Mouse (Mus musculus) liver, postnatal 0 days (tissue): Measurements from ENCODE around the gene B4galt4. TPM values are rescaled to one million over a fixed set of nuclear protein-coding genes. Genes with fewer than 3 reads are reported as not detected.

Source experiments
- ATAC-seq: fragments of 200-750 bp; cut with Nextera tagmentation; 2 replicates; pipeline ENCODE4 v1.8.0; 2017; ENCODE audit warnings: mild to moderate bottlenecking, moderate library complexity
- DNase-seq: peaks from one replicate; pipeline ENCODE4 v3.0.0-alpha.2; 2016
- H3K27ac ChIP-seq: fragments of 300-500 bp; sonication (generic); 2 replicates; pipeline ENCODE4 v1.5.1; 2014; ENCODE audit warnings: antibody characterized with exemption, moderate library complexity, mild to moderate bottlenecking, low read depth
- H3K27me3 ChIP-seq: fragments of 300-500 bp; sonication (generic); 2 replicates; pipeline ENCODE4 v1.6.1; 2014; ENCODE audit warnings: low read length, control low read depth, mixed read lengths; ENCODE audit not compliant: insufficient read depth
- H3K36me3 ChIP-seq: fragments of 300-500 bp; sonication (generic); replicated peaks from 2 replicates; pipeline ENCODE4 v1.6.1; 2014; ENCODE audit warnings: mild to moderate bottlenecking, control low read depth, low read length, moderate library complexity, mixed read lengths; ENCODE audit not compliant: insufficient read depth
- H3K4me1 ChIP-seq: fragments of 300-500 bp; sonication (generic); 2 replicates; pipeline ENCODE4 v1.6.1; 2014; ENCODE audit warnings: antibody characterized with exemption, mild to moderate bottlenecking, control low read depth; ENCODE audit not compliant: insufficient read depth
- H3K4me2 ChIP-seq: fragments of 300-500 bp; sonication (generic); 2 replicates; pipeline ENCODE4 v1.6.1; 2014; ENCODE audit warnings: low read depth, mild to moderate bottlenecking, low read length, moderate library complexity, mixed read lengths
- H3K4me3 ChIP-seq: fragments of 300-500 bp; sonication (generic); 2 replicates; pipeline ENCODE4 v1.5.1; 2014; ENCODE audit warnings: low read depth, low read length
- H3K9ac ChIP-seq: fragments of 300-500 bp; sonication (generic); replicated peaks from 2 replicates; pipeline ENCODE4 v1.6.1; 2014; ENCODE audit warnings: mild to moderate bottlenecking, moderate library complexity
- H3K9me3 ChIP-seq: fragments of 300-500 bp; sonication (generic); 2 replicates; pipeline ENCODE4 v1.6.1; 2016; ENCODE audit warnings: mild to moderate bottlenecking, control low read depth, low read length, mixed read lengths
- CTCF ChIP-seq: sonication (generic); IDR thresholded peaks from 2 replicates; pipeline ENCODE4 v1.5.1; 2016; ENCODE audit warnings: antibody characterized with exemption, low read depth
- EP300 ChIP-seq: IDR thresholded peaks from 2 replicates; pipeline ENCODE4 v1.6.1; 2016; ENCODE audit warnings: antibody characterized with exemption, low read depth, mild to moderate bottlenecking
- WGBS: fragments of 180-500 bp; shearing (Covaris S2); extraction: QIAGEN DNeasy Blood & Tissue Kit; methylation state at CpG from one replicate; pipeline ENCODE4 v1.1.7; 2014; ENCODE audit not compliant: insufficient replicate concordance; 5-methylcytosine and 5-hydroxymethylcytosine counted together
- polyA plus RNA-seq: library from polyadenylated mRNA; unstranded; fragments of >200 nt; fragmentation: Nextera tagmentation; extraction: Ambion mirVana; gene quantifications from 2 replicates; pipeline ENCODE4 v1.2.1, GENCODE M21; 2015

Gene B4galt4
- polyA plus RNA-seq, 1 experiment from 2014 or later = 3.0 TPM

- Histone ChIP-seq H3K4me3 (no peak overlapping the region), H3K27me3 (no peaks in the 10 kb centered on the region), H3K36me3 (no peaks in the 10 kb centered on the region; the same call in 1 of the 2 replicates), H3K9me3 (no peaks in the 10 kb centered on the region), H3K27ac (no peak overlapping the region), H3K4me2 (no peak overlapping the region), H3K4me1 (no peaks in the 10 kb centered on the region), H3K9ac (no peak overlapping the region)
- 30% methylated on average over 12 of the region's 12 CpGs for WGBS
- DNase-seq (no peak), ATAC-seq (no peak)
- TF ChIP-seq CTCF = no peak
- no peak for TF ChIP-seq EP300
These were observed 30.9 kb downstream of the B4galt4 start for GRCm38 (mm10) chr16:38772906-38773496.

GRCm38 (mm10) chr16:38774964-38775746, 33.1 kb downstream of the B4galt4 start:
- Histone ChIP-seq H3K9me3 (no peaks in the 10 kb centered on the region), H3K4me1 (no peaks in the 10 kb centered on the region), H3K9ac (no peak overlapping the region), H3K27ac (no peak overlapping the region), H3K36me3 (no peaks in the 10 kb centered on the region), H3K4me2 (no peak overlapping the region), H3K4me3 (no peak overlapping the region), H3K27me3 (no peaks in the 10 kb centered on the region)
- no peak for ATAC-seq
- TF ChIP-seq CTCF (no peak), EP300 (no peak)
- 63% methylated on average over 7 of the region's 7 CpGs for WGBS
- DNase-seq = no peak

GRCm38 (mm10) chr16:38776342-38776741, 34.3 kb downstream of the B4galt4 start:
- Histone ChIP-seq H3K9me3 (no peaks in the 10 kb centered on the region), H3K9ac (no peak overlapping the region), H3K4me2 (no peak overlapping the region), H3K36me3 (no peaks in the 10 kb centered on the region), H3K4me1 (no peaks in the 10 kb centered on the region), H3K27me3 (no peaks in the 10 kb centered on the region), H3K27ac (no peak overlapping the region), H3K4me3 (no peak overlapping the region)
- no peak for DNase-seq
- TF ChIP-seq CTCF = peak; percentile 24; the same call in 1 of the 2 replicates
- no peak for TF ChIP-seq EP300
- ATAC-seq = no peak
- 54% methylated on average over 6 of the region's 6 CpGs for WGBS

GRCm38 (mm10) chr16:38780960-38781572, 39.0 kb downstream of the B4galt4 start:
- no peak for TF ChIP-seq CTCF
- no peak for TF ChIP-seq EP300
- Histone ChIP-seq H3K4me2 (no peak overlapping the region), H3K36me3 (no peaks in the 10 kb centered on the region), H3K9ac (no peak overlapping the region), H3K27me3 (0 out of 2 replicates have a peak, but pooled peaks cover 3% of the 10 kb centered on the region), H3K4me3 (no peak overlapping the region), H3K4me1 (no peaks in the 10 kb centered on the region), H3K9me3 (no peaks in the 10 kb centered on the region), H3K27ac (no peak overlapping the region)
- DNase-seq = no peak
- WGBS = 90% methylated on average over 7 of the region's 7 CpGs
- ATAC-seq = no peak

DNA sequence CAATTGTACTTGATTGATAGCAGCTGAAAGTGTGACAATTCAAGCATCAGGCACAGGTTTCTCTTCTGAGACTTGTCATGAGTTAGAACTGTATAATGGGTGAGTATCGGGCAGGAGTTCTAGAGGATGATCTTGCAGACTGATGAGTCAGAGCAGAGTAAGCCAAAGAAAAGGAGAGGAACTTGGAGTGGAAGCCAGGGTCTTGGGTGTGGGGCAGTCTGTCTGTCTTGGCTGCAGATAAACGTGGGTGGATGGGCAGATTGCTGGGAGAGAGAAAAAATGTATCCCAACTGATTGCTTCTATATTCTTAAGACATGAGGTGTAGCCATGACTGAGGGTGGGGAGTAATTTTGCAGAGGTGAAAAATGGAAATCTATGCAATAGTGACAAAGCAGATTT, 39.9 kb downstream of the B4galt4 start:
- no peaks in the 10 kb centered on the region for H3K9me3 ChIP-seq
- H3K27ac ChIP-seq = no peak overlapping the region
- H3K9ac ChIP-seq = no peak overlapping the region
- no peak overlapping the region for H3K4me2 ChIP-seq
- no peaks in the 10 kb centered on the region for H3K4me1 ChIP-seq
- no peaks in the 10 kb centered on the region for H3K36me3 ChIP-seq
- no peak for ATAC-seq
- 52% methylated on average over 2 of the region's 2 CpGs for WGBS
- 0 out of 2 replicates have a peak, but pooled peaks cover 3% of the 10 kb centered on the region for H3K27me3 ChIP-seq
- TF ChIP-seq CTCF = no peak
- no peak for TF ChIP-seq EP300
- H3K4me3 ChIP-seq = no peak overlapping the region
- DNase-seq = no peak

- no peak for ATAC-seq
- no peak overlapping the region for H3K4me3 ChIP-seq
- WGBS = 46% methylated on average over 2 of the region's 2 CpGs
- H3K27ac ChIP-seq = no peak overlapping the region
- H3K27me3 ChIP-seq = 0 out of 2 replicates have a peak, but pooled peaks cover 3% of the 10 kb centered on the region
- DNase-seq = no peak
- H3K4me2 ChIP-seq = no peak overlapping the region
- TF ChIP-seq CTCF = no peak
- no peak for TF ChIP-seq EP300
- H3K9me3 ChIP-seq = no peaks in the 10 kb centered on the region
- H3K4me1 ChIP-seq = no peaks in the 10 kb centered on the region
- no peaks in the 10 kb centered on the region for H3K36me3 ChIP-seq
- no peak overlapping the region for H3K9ac ChIP-seq
These were observed 40.5 kb downstream of the B4galt4 start for GRCm38 (mm10) chr16:38782524-38783067.
